Mouse (Mus musculus) midbrain, embryonic 15.5 days (tissue): ENCODE measurements at regions not wholly inside any gene's neighbourhood (a gene's known extent, or its start where the extent isn't known, plus 50 kb on each side); places are given as distances from the start of the nearest gene placed in this dataset.

Source experiments
- ATAC-seq: fragments of 200-750 bp; cut with Nextera tagmentation; replicated peaks from 2 replicates; pipeline ENCODE4 v1.8.0; 2017; ENCODE audit warnings: moderate TSS enrichment
- H3K27ac ChIP-seq: fragments of 300-500 bp; sonication (generic); 2 replicates; pipeline ENCODE4 v1.5.1; 2015; ENCODE audit warnings: mild to moderate bottlenecking, inconsistent platforms
- H3K27me3 ChIP-seq: fragments of 300-500 bp; sonication (generic); replicated peaks from 2 replicates; pipeline ENCODE4 v1.6.1; 2015; ENCODE audit warnings: inconsistent platforms
- H3K36me3 ChIP-seq: fragments of 300-500 bp; sonication (generic); replicated peaks from 2 replicates; pipeline ENCODE4 v1.6.1; 2015; ENCODE audit warnings: inconsistent platforms
- H3K4me1 ChIP-seq: fragments of 300-500 bp; sonication (generic); 2 replicates; pipeline ENCODE4 v1.6.1; 2015; ENCODE audit warnings: inconsistent platforms
- H3K4me2 ChIP-seq: fragments of 300-500 bp; sonication (generic); 2 replicates; pipeline ENCODE4 v1.6.1; 2015; ENCODE audit warnings: inconsistent platforms, mild to moderate bottlenecking, moderate library complexity
- H3K4me3 ChIP-seq: fragments of 300-500 bp; sonication (generic); 2 replicates; pipeline ENCODE4 v1.5.1; 2015; ENCODE audit warnings: mild to moderate bottlenecking, inconsistent platforms
- H3K9ac ChIP-seq: fragments of 300-500 bp; sonication (generic); 2 replicates; pipeline ENCODE4 v1.6.1; 2015; ENCODE audit warnings: mild to moderate bottlenecking, inconsistent platforms
- H3K9me3 ChIP-seq: fragments of 300-500 bp; sonication (generic); 2 replicates; pipeline ENCODE4 v1.6.1; 2016; ENCODE audit warnings: inconsistent platforms
- WGBS: fragments of 180-500 bp; shearing (Covaris S2); methylation state at CpG from one replicate; pipeline ENCODE4 v1.1.7; 2015; ENCODE audit warnings: mixed read lengths; 5-methylcytosine and 5-hydroxymethylcytosine counted together

DNA sequence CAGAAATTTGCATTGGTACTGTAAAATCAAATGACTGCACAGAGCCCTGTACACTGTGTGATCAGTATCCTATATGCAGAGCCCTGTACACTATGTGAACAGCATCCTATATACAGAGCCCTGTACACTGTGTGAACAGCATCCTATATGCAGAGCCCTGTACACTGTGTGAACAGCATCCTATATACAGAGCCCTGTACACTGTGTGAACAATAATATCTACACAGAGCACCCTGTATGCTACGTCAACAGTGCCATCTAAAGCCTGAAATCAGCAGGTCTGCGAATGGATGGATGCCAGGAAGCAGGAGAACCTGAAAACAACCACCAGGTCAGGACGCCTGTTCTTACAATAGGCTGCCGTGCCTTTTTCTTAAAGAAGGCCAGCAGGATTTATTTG is 211.7 kb upstream of the Gpc5 start:
- Histone ChIP-seq H3K4me3 (no peak overlapping the region), H3K4me1 (no peaks in the 10 kb centered on the region), H3K27me3 (no peaks in the 10 kb centered on the region), H3K9me3 (no peaks in the 10 kb centered on the region), H3K36me3 (no peaks in the 10 kb centered on the region), H3K4me2 (no peak overlapping the region), H3K27ac (no peak overlapping the region), H3K9ac (no peak overlapping the region)
- ATAC-seq: peak; percentile 72
- 58% methylated on average over 4 of the region's 4 CpGs for WGBS

DNA sequence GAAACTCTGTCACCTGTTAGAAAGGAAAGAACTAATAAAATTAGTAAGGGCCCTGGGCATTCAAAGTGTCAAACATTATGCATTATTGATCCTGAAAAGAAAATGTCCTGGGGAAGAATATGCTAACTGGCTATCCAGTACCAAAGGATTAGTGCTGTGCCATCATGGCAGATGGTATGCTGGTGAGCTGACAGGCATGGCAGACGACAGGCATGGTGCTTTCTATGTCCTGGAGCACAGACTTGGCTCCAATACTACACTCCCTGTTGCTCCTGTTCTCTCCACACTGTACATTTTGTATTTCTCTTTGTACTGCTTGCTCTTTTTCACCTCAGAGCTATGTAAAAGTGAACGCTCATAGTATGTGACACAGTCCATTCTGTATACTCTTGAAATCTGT is 187.9 kb upstream of the Gpc5 start:
- Histone ChIP-seq H3K9me3 (no peaks in the 10 kb centered on the region), H3K4me3 (no peak overlapping the region), H3K27me3 (no peaks in the 10 kb centered on the region), H3K9ac (no peak overlapping the region), H3K4me1 (no peaks in the 10 kb centered on the region), H3K27ac (no peak overlapping the region), H3K4me2 (no peak overlapping the region), H3K36me3 (no peaks in the 10 kb centered on the region)
- 78% methylated on average over 2 of the region's 2 CpGs for WGBS
- no peak for ATAC-seq

DNA sequence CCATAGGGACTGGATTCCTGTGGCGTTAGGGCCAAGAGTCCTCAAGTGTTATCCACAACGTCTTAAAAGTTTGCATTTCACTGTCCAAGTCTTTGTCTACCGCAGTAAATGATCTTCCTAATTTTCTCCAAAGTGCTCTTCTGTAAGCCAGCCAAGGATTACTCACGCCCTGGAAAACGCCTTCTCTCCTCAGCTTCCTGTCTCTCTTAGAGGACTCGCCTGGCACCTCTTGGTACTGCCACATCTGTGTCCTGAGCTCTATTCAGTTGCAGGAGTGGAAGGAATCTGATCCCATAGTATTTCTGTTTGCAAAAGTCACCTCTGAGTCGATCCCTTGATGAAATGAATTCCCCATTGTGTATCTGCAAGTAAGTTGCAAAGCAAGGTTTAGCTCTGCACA is 179.7 kb upstream of the Gpc5 start:
- no peak overlapping the region for H3K9ac ChIP-seq
- H3K4me3 ChIP-seq: no peak overlapping the region
- H3K9me3 ChIP-seq: no peaks in the 10 kb centered on the region
- no peaks in the 10 kb centered on the region for H3K4me1 ChIP-seq
- H3K27ac ChIP-seq: no peak overlapping the region
- WGBS: 83% methylated on average over 7 of the region's 7 CpGs
- no peak overlapping the region for H3K4me2 ChIP-seq
- no peak for ATAC-seq
- H3K27me3 ChIP-seq: no peaks in the 10 kb centered on the region
- no peaks in the 10 kb centered on the region for H3K36me3 ChIP-seq

DNA sequence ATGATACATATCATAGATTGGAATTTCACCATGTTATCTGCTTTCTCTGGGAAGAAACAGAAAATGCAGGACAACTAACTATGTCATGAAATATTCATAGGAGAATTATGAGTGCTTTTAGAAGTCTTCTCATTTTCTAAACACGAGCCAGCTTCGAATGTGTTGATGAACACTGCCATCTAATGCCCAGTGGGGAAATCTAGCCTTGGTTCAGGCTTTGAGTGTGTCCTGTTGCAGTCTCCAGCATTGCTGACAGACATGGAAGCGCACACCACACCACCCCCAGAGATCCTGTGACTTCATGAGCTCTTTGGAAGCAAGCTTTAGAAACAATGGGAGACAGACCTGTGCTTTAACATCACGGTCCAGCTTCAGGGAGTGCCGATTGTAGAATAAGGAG is 178.8 kb upstream of the Gpc5 start:
- WGBS: 39% methylated on average over 5 of the region's 5 CpGs
- no peaks in the 10 kb centered on the region for H3K4me1 ChIP-seq
- H3K27ac ChIP-seq: no peak overlapping the region
- no peak overlapping the region for H3K4me2 ChIP-seq
- ATAC-seq: no peak; the same call in 1 of the 2 replicates
- H3K36me3 ChIP-seq: no peaks in the 10 kb centered on the region
- H3K9me3 ChIP-seq: no peaks in the 10 kb centered on the region
- no peak overlapping the region for H3K4me3 ChIP-seq
- H3K27me3 ChIP-seq: no peaks in the 10 kb centered on the region
- no peak overlapping the region for H3K9ac ChIP-seq

DNA sequence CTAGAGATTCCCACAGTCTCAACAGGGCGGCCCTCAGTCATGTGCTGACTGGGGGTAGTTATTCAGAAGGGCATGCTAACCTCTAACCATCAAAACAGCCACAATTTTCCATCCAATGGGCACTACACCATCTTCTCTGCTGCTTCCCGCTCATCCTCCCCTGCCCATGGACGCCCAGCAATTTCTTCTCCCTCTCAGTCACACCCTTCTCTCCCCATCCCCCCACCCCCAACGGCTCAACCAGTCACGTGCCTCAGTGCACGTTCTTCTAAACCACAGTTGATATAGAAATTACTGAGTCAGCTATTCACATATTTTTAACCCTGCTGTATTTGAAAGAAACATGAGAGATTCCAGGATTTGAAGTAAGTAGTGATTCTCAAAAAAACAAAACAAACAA is 146.3 kb upstream of the Gpc5 start:
- Histone ChIP-seq H3K4me3 (no peak overlapping the region), H3K9ac (no peak overlapping the region), H3K4me1 (0 out of 2 replicates have a peak, but pooled peaks cover 5% of the 10 kb centered on the region), H3K9me3 (no peaks in the 10 kb centered on the region), H3K27me3 (no peaks in the 10 kb centered on the region), H3K36me3 (no peaks in the 10 kb centered on the region), H3K4me2 (no peak overlapping the region), H3K27ac (no peak overlapping the region)
- 82% methylated on average over 6 of the region's 6 CpGs for WGBS
- ATAC-seq: no peak

DNA sequence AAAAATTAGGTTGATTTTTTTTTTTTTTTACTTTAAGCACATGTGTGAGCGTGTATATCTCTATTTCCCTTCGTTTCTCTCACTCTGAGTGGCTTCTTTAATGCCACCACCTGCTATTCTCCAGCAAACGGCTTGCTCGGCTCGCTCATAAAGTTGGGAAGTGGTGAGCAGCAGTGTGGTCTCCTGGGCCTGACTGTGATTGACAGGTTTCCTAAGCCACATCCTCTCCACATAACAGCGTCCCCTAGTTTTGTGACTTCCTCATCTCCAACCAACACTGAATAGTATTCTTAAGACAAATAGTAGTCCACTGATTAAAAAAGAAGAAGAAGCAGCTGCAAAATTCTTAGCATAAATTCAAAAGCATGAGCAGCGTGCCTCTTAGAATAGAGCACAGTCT is 145.7 kb upstream of the Gpc5 start:
- no peaks in the 10 kb centered on the region for H3K27me3 ChIP-seq
- no peaks in the 10 kb centered on the region for H3K9me3 ChIP-seq

DNA sequence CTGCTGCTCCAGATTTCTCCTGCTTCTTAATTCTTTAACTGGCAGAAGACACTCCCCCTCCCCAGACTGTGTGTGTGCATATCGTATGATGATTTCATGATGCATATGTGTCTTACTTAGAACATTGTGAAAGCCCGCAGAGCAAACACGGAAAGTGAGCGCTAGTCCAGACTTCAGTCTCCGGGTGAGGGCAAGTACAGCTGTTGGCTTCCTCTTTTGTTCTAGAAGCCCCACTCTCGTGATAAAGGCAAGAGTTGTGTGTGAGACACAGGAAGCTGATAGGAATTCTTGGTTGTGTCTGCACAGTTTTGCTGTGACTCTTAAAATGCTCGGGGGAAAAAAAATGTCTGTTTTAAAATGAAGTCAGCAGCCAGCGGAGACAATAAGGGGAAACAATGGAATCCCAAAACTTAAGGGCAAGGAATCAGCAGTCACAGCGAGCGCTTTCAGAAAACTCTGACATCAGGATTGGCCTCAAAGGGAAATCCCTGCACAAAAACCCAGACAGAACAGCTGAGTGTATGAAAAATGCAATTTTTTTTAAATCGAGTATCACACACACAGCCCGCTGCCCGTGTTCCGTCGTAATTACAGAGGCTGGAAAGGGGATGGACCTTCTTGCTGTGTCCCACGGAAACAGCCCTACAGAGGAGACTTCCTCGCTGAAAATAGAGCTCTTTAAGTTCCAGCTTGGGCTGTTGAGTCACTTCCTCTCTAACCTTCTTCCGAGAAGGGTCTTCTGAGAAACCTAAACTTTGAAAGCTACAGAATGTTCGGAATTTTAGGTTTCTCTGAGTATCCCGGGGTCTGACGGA is 143.5 kb upstream of the Gpc5 start:
- ATAC-seq: peak; percentile 66; the same call in 1 of the 2 replicates
- Histone ChIP-seq H3K4me2 (peak overlapping the region; percentile 43), H3K4me1 (0 out of 2 replicates have a peak, but pooled peaks cover 5% of the 10 kb centered on the region), H3K9ac (no peak overlapping the region), H3K27me3 (no peaks in the 10 kb centered on the region), H3K4me3 (peak overlapping the region; percentile 18), H3K9me3 (no peaks in the 10 kb centered on the region), H3K36me3 (no peaks in the 10 kb centered on the region), H3K27ac (peak overlapping the region; percentile 4; the same call in 1 of the 2 replicates)
- WGBS: 31% methylated on average over 21 of the region's 21 CpGs

More for the DNA sequence above, 145.7 kb upstream of the Gpc5 start:
- Histone ChIP-seq H3K27ac (no peak overlapping the region), H3K4me1 (0 out of 2 replicates have a peak, but pooled peaks cover 5% of the 10 kb centered on the region), H3K9ac (no peak overlapping the region), H3K4me3 (no peak overlapping the region), H3K4me2 (no peak overlapping the region), H3K36me3 (no peaks in the 10 kb centered on the region)
- ATAC-seq: no peak
- 50% methylated on average over 7 of the region's 7 CpGs for whole genome bisulfite sequencing

DNA sequence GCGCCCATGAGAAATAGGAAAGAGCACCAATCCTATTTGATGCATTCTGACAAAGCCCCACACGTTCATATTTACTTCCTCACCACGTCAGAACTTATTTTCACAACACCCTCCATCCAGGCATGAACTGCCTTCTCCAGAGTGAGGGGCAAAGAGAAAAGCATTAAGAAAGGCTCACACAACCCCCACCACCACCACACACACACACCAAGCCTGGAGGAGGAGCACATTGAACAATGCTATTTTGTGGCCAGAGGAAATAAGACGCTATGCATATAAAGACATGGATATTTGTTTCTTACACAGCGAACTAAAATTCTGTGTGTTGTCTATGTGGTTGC is 142.9 kb upstream of the Gpc5 start:
- H3K4me3 ChIP-seq: peak overlapping the region; percentile 18
- no peaks in the 10 kb centered on the region for H3K36me3 ChIP-seq
- no peaks in the 10 kb centered on the region for H3K27me3 ChIP-seq
- 0 out of 2 replicates have a peak, but pooled peaks cover 5% of the 10 kb centered on the region for H3K4me1 ChIP-seq
- H3K4me2 ChIP-seq: peak overlapping the region; percentile 43
- H3K9ac ChIP-seq: no peak overlapping the region
- H3K9me3 ChIP-seq: no peaks in the 10 kb centered on the region
- H3K27ac ChIP-seq: no peak overlapping the region
- WGBS: 54% methylated on average over 5 of the region's 5 CpGs
- ATAC-seq: no peak

DNA sequence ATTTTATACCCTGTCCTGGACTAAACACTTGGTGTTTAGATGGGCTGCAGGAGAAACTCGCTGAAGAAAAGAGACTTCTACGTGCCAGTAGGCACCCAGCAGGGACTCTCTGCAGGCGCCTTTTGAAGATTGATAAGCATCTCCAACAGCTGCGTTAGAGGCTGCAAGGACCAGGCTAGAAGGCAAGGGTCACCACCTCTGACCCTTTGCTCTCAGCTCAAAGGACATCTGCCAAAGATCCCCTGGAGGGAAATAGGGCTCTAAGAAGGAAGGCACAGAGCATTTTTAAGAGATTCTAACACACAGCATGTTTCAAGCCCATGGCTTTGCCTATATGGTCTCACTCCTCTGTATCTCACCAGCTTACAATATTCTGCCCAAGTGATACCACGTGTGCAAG is 139.7 kb upstream of the Gpc5 start:
- H3K4me3 ChIP-seq: no peak overlapping the region
- 8% methylated on average over 5 of the region's 5 CpGs for WGBS
- H3K9me3 ChIP-seq: no peaks in the 10 kb centered on the region
- H3K36me3 ChIP-seq: no peaks in the 10 kb centered on the region
- H3K4me2 ChIP-seq: no peak overlapping the region
- H3K4me1 ChIP-seq: 0 out of 2 replicates have a peak, but pooled peaks cover 5% of the 10 kb centered on the region
- H3K27ac ChIP-seq: no peak overlapping the region
- no peaks in the 10 kb centered on the region for H3K27me3 ChIP-seq
- H3K9ac ChIP-seq: no peak overlapping the region
- 0 out of 2 replicates have a peak, but pooled peaks have one; percentile 37 for ATAC-seq

DNA sequence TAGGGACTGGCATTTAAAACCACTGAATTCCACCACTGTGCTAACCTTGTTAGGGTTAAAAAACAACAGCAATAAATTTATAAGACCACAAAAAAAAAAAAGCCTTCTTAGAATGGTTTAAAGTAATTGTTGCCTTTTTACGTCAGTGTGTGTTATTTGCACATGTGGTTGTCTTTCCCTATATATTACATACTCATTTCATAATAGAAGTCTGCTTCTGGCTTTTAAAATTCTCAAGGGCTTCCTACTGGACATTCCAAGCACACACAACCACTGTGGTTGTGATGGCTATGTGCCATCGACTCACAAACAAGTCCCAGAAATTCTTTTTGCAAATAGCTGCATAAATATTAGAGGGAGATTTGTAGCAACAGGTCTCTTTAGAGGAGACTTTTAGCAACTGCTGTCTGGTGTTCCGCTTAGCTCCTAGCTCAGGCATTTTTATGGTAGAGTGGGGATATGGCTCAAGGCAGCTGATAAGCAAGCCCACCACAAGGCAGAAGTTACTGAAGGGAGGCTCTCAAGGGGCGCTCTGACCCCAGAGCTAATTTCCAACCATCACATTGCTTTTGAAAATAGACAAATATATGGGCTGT is 138.8 kb upstream of the Gpc5 start:
- Histone ChIP-seq H3K27me3 (no peaks in the 10 kb centered on the region), H3K4me3 (no peak overlapping the region), H3K9me3 (no peaks in the 10 kb centered on the region), H3K36me3 (no peaks in the 10 kb centered on the region), H3K9ac (no peak overlapping the region), H3K4me2 (no peak overlapping the region), H3K4me1 (0 out of 2 replicates have a peak, but pooled peaks cover 5% of the 10 kb centered on the region), H3K27ac (no peak overlapping the region)
- no peak for ATAC-seq
- WGBS: 44% methylated on average over 4 of the region's 4 CpGs

DNA sequence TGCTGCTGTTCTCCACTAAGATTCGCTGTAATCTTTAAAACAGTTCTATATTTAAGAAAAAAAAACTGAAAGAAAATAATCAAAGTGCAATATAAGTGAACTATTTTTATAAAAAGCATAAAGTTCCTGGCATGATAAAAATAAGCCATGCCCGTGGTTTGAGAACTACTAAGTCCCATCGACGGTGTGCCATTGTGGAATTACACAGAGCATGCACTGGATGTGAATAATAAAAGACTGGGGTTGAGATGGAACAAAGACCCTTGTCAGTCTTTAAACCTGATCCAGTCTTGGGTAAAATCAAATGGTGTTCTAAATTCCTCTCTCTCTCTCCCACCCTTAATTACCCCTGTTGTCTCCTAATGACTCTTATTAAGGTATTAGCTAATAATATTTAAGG is 137.7 kb upstream of the Gpc5 start:
- no peak for ATAC-seq
- no peaks in the 10 kb centered on the region for H3K9me3 ChIP-seq
- H3K9ac ChIP-seq: no peak overlapping the region
- H3K36me3 ChIP-seq: no peaks in the 10 kb centered on the region
- no peak overlapping the region for H3K4me2 ChIP-seq
- 27% methylated on average over 4 of the region's 4 CpGs for WGBS
- H3K4me3 ChIP-seq: no peak overlapping the region
- H3K27me3 ChIP-seq: no peaks in the 10 kb centered on the region
- H3K27ac ChIP-seq: no peak overlapping the region
- H3K4me1 ChIP-seq: no peaks in the 10 kb centered on the region

DNA sequence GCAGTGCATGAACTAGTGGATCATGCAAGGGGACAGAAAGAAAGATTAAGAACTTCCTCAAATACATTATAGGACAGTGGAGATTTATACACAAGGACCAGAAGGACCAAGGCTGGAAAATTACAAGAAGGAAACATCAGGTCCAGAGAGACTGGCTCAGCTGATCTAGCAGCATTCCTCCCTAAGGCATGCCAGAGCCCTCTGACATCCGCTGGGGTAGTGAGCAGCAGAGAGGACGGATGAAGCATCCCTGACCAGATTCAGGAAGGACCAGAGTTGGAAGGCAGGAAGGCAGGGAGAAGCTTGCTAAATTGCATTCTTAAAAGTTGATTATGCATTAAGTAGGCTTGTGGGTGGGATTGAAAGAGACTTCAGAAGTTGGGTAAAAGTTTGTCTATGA is 136.4 kb upstream of the Gpc5 start:
- WGBS: 41% methylated on average over 2 of the region's 2 CpGs
- Histone ChIP-seq H3K9ac (no peak overlapping the region), H3K27ac (no peak overlapping the region), H3K4me1 (no peaks in the 10 kb centered on the region), H3K36me3 (no peaks in the 10 kb centered on the region), H3K27me3 (no peaks in the 10 kb centered on the region), H3K4me2 (no peak overlapping the region), H3K4me3 (no peak overlapping the region), H3K9me3 (no peaks in the 10 kb centered on the region)
- no peak for ATAC-seq

DNA sequence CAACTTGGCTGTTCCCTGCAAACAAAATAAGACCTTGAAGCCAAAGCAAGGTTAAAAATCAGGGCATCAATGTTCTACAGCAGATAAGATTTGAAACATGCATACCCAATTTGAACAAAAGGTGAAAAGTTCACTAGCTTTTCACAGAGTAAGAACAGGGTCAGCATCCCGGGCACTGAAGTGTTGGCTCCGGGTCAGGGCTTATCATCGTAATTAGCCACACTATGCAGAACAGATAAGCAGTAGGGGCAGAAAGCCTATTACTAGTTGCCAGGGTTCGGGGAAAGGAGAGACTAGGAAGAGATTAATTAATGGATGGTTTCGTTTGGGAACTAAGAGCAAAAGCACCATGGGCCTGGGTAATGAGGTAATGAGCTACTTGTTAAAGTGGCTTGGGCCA is 131.7 kb upstream of the Gpc5 start:
- WGBS: 32% methylated on average over 5 of the region's 5 CpGs
- ATAC-seq: no peak
- Histone ChIP-seq H3K36me3 (no peaks in the 10 kb centered on the region), H3K9ac (no peak overlapping the region), H3K9me3 (no peaks in the 10 kb centered on the region), H3K27ac (no peak overlapping the region), H3K4me2 (no peak overlapping the region), H3K4me1 (no peaks in the 10 kb centered on the region), H3K4me3 (no peak overlapping the region), H3K27me3 (no peaks in the 10 kb centered on the region)
